Mouse (Mus musculus): Measurements from ENCODE around the gene Lzts2.

Lzts2 gene

DNA sequence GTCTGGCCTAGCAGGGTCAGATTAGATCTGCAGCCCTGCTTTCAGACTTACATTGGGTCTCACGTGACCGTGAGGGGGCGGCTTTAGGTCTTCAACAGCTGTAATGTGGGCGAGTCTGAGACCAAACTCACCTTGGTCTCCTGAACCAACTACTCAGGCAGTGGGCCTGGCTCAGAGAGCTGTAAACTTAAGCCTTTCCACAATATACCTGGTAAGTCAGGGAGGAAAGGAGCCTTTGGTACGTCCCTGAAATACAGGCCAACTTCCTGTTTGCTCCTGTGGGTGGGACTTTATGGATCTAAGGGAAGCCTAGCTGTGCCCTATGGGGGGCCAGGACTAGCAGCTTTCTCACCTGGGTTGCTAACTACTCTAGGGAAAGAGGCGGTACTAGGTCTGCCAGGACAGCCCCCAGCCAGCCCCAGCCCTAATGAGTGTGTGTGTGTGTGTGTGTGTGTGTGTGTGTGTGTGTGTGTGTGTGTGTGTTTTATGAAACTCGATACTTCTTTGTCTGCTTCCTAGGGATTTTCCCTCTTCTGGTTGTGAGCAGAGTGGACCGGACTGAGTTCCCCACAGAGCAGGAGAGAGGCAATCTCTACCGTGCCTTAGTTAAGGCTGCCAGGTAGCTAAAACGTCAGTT lies at the start of gene Lzts2:
Gene Lzts2 (plus strand): TSS at position 80 of the 637 bp plus-strand sequence.
- DNase-seq = peak; percentile 63

GRCm38 (mm10) chr19:44965978-44966377 lies 48.2 kb upstream of the Lzts2 start:
- no peak for DNase-seq

GRCm38 (mm10) chr19:44968329-44968728 lies 45.9 kb upstream of the Lzts2 start:
- DNase-seq = no peak

DNA sequence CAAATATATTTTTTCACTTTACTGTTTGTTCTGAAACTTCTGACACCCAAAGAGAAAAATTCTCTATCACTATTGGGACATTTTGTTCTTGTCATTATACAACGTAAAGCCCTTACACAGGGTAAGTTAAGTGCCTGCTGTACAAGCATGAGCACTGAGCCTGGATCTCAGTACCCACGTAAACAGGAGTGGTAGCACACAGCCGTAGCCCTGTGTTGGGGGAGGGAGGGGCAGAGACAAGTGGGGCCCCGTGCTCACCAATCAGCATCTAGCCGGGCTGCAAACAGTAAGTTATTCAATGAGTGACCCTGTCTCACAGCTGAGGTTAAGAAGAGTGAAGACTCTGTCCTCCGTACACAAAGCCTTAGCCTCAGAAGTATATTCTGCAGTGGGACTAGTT lies 37.6 kb upstream of the Lzts2 start:
- no peak for DNase-seq

GRCm38 (mm10) chr19:44977148-44977547 lies 37.1 kb upstream of the Lzts2 start:
- no peak for DNase-seq

- no peak for DNase-seq
Measured at GRCm38 (mm10) chr19:44980787-44981186, 33.4 kb upstream of the Lzts2 start.

DNA sequence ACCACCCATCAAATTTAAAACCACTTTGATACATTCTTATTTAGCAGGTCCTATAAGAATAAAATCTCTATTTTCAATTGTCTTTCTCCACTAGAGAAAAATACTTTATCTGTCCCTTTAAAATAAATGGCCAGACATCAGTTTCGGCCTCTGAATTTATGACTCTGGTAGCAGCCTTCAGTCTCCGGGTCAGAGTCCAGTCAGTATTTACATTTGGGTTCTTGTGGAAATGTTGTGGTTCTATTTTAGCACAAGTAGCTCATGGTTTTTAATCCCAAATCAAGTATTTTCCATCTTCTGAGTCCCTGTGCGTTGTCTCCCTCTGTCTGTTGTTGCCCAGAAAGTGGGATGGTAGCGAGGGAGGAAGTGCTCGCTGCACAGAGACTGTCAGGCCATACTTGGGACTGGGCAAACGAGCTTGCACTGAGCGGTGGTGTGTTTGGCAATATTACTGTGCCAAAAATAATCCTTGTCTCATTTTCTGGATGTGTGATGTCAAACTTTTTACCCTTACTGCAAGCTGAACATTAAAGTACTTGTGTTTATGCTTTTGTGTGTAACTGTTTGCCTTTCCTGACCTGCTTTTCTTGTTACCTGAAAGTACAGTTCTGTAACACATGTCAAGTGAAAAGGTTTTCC lies 31.6 kb upstream of the Lzts2 start:
- no peak for DNase-seq

GRCm38 (mm10) chr19:44983366-44983765 lies 30.8 kb upstream of the Lzts2 start:
- peak; percentile 35 for DNase-seq

DNA sequence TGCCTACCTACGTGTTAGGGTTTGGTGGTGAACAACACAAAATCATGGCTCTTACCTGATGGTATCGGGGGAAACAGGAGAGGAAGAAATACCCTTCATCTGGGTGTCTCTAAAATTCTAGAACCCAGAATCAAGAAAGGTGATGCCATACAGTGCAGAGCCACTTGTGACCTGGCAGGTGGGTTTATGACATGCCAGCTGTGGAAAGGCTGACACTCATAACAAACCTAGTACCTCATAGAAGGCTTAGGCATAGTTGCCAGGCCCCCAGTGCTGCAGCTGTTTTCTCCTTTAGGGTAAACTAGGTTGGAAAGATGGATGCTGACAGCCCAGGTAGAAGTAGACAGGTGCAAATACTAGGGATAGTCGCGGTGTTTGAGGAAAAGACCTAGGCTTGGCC lies 29.8 kb upstream of the Lzts2 start:
- no peak for DNase-seq

- DNase-seq = peak; percentile 61
Measured at GRCm38 (mm10) chr19:44985159-44985988, 28.8 kb upstream of the Lzts2 start.

DNA sequence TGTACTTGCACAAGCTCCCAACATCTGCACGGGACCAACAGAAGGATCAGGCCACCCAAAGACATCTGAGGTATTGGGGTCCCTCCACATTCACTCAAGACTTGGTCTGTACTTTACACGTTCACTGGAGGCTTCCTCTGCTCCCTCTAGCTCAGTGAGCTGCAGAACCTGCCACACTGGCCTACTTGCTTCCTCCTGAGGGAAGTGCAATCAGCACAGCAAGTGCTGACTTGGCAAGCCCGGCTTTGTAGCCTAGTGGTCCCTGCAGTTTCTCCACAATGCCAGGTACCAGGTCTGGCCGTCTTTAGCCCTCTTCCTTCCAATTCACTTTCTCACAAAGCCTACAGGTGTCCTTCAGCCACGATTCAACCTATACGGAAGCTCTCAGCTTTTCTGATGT lies 27.2 kb upstream of the Lzts2 start:
- no peak for DNase-seq

GRCm38 (mm10) chr19:44987851-44988250 lies 26.4 kb upstream of the Lzts2 start:
- no peak for DNase-seq

GRCm38 (mm10) chr19:44988321-44988720 lies 25.9 kb upstream of the Lzts2 start:
- no peak for DNase-seq

DNA sequence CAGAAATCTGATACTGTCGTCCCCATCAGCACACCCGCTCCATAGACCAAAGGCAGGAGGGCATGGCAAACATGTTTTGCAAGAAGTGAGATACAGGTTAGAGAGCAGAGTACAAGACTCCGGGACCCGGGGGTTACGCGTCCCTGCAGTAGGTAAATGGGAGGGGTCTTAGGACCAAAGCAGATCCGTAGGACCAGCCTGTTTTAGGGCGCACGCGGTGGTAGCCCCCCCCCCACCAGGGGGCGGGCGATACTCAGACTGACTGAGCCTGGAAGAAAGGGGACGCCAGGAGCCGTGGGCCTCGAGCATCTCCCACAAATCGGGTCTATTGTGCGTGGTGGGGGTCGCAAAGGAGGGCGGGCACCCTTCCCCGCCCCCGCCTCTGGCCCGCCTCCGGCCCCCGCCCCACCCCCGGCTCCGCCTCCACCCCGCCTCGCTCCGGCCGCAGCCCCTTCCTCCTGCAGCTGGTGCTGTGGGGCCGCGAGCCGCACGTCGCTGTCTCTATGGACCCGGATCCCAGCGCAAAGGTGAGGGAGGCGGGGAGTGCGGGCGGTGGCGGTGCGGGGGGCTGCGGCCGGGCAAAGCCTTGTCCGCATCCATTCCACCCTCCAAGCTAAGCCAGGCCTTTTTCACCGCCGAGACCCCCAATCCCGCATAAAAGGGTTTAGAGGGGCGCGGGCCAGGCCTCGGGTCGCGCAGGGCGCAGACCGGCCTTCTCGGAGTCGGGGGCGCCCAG lies 25.2 kb upstream of the Lzts2 start, which contains the start of gene Sema4g:
Gene Sema4g (plus strand): TSS at position 271 of the 736 bp plus-strand sequence.
- DNase-seq = no peak

DNA sequence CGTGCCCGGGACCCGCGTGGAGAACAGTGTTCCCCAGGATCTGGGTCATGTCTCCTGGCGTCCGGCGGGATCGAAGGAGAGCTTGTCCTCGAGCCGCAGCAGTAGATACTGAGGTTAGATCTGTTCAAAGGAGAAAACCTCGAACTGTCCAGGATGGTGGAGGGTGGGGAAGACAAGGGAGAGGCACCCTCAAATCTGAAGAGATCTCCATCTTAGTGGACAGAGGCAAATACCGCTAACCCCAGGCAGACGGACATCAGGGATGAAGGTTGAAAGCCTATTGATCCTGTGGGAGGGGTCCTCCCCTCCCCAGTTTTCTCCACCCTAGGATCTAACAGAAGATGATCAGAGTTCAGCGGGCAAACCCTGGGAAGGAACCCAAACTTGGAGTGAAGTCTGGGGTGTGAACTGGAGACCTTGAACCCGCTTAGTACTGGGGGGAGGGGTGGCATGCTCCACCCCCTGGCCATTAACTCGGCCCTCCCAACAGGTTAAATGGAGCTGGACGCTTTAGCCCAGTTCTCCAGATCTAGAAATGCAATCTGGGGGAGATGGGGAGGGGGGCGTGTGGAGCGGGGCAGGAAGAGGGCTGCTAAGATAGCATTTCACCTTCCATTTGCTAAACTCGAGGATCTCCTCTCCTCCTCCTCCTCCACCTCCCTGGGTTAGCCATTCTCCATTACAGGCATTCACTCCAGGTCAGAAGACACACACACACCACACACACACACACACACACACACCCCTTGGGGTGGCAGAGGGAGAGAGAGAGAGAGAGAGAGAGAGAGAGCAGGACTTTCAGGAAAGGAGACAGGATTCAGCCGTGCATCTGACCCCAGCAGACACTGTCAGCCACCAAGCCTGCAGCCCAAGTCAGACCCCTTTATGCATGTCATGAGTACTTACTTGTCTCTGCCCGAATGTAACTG lies 24.4 kb upstream of the Lzts2 start:
- peak; percentile 87 for DNase-seq

DNA sequence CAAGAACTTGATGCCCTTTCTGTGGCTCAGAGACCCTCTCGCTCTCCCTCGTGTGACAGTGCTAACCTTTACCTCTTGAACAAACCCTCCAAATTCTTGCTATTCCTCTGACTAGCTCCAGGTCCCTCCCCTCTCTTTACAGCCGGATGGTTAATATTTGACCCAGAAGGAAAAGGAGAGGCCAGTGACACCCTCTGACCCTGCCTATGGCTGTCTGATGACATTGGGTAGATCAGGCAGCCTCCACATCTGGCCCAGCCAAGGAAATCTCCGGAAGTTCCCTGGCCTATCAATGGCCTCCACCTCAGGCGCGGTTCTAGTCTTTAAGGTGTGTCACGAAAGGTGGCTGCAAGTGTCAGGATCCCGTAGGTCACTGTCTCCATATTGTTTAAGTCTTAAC lies 23.2 kb upstream of the Lzts2 start:
- DNase-seq = peak; percentile 58

GRCm38 (mm10) chr19:44992246-44992645 lies 22.0 kb upstream of the Lzts2 start:
- no peak for DNase-seq

DNA sequence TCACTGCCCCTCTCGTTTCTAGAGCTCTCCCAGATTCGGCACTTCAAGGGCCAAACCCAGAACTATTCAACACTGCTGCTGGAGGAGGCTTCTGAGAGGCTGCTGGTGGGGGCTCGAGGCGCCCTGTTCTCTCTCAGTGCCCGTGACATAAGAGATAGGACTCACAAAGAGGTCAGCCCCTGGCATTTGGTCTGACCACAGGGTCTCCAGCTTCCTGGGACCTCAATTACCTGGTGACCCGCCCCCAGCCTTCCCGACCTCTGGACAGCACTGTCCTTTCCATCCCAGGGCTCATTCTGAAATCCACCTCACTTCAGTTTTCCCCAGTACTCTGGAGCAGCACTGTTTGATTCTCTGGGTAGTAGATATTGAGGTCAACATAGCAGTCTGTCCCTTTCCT lies 21.5 kb upstream of the Lzts2 start:
- no peak for DNase-seq

DNA sequence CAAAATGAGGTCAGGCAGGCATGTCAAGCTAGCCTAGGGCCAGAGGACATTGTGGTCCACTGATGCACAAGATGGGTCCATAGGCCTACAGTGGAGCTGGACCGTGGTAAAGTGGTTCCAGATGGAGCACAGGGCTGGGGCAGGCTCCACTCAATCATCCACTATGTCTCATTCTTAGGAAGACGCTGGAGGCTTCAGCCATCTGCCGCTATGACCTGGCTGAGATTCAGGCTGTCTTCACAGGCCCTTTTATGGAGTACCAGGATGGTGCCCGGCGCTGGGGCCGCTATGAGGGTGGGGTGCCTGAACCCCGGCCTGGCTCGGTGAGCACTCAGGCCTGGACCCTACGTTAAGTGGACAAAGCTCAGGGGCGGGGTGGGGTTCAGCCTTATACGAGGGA lies 16.4 kb upstream of the Lzts2 start:
- DNase-seq = no peak

DNA sequence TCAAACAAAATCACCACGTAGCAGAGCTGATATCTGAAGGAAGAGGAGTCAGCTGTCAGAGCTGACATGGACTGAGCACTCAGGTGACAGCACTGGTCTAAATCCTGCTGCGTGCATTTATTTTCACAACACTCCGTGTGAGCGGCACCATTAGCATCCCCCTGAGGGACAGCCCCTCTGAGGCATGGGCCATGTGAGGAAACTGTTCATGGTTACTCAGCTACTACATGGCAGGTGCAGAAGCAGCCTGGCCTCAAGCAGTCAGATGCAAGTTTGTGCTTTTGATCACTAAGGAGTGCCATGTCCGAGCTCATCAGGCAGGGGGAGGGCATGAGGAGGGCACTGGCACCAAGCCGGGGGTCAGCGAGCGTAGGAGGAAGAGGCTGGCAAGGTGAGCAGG lies 14.6 kb upstream of the Lzts2 start:
- DNase-seq = no peak

DNA sequence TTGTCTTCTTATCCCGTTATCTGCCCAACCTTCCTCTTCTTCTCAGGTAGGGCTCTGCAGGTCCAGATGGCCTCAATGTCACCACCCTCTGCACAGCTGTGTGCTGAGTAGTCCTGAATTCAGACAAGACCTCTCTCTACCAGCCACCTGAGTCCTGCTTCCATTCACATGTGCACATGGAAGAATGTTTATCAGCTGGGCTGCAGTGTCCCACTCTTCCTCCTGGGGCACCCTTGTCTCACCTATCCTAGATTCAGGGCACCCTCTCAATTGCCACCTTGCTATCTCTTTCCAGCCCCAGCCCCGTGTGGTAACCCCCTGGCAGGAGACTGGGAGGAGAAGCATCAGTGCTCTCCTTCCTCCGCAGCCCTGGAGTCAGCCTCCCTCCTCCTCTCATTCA lies 11.9 kb upstream of the Lzts2 start:
- DNase-seq = peak; percentile 43

Data from kidney, adult 9 months (tissue).